Mouse (Mus musculus): ENCODE measurements around the gene Il24. TPM values are rescaled to one million over a fixed set of nuclear protein-coding genes. Genes with fewer than 3 reads are reported as not detected.
A peak's percentile ranks its signal among the peaks of the same experiment; 100 is the strongest.

Il24 gene
- polyA plus RNA-seq, 1 experiment from 2014 or later, result 0.55 TPM

GRCm38 (mm10) chr1:130854819-130855218, 32.4 kb downstream of the Il24 start:
- no peak for DNase-seq (ENCODE audit: low spot score)

- no peak for DNase-seq (ENCODE audit: low spot score)
Observed at GRCm38 (mm10) chr1:130850405-130850804, 36.8 kb downstream of the Il24 start.

GRCm38 (mm10) chr1:130849530-130850214, 37.6 kb downstream of the Il24 start:
- DNase-seq (ENCODE audit: low spot score), result no peak

GRCm38 (mm10) chr1:130844516-130844915, 42.7 kb downstream of the Il24 start:
- no peak for DNase-seq (ENCODE audit: low spot score)

- no peak for DNase-seq (ENCODE audit: low spot score)
Observed at GRCm38 (mm10) chr1:130841621-130842020, 45.6 kb downstream of the Il24 start.

- DNase-seq (ENCODE audit: low spot score), result no peak
Observed at GRCm38 (mm10) chr1:130840599-130841379, 46.5 kb downstream of the Il24 start.

GRCm38 (mm10) chr1:130838288-130838687, 49.0 kb downstream of the Il24 start:
- peak; percentile 83 for DNase-seq (ENCODE audit: low spot score)

- no peak for DNase-seq (ENCODE audit: low spot score)
Observed at GRCm38 (mm10) chr1:130835161-130835936, 51.9 kb downstream of the Il24 start.

GRCm38 (mm10) chr1:130832230-130833149, 54.8 kb downstream of the Il24 start:
- no peak for DNase-seq (ENCODE audit: low spot score)

Other genes with a start within 250 kb of the Il24 start
- gene C4bp, start 225.8 kb downstream of the Il24 start, polyA plus RNA-seq (2015; fragmentation: Nextera tagmentation; extraction: Ambion mirVana), result 0.34 TPM in 1 of 2 replicates, not detected in the other
- not detected in 2 replicates for gene Gm29427, start 171.7 kb downstream of the Il24 start, polyA plus RNA-seq (2015; fragmentation: Nextera tagmentation; extraction: Ambion mirVana)
- 14.8 and 17.2 TPM in 2 replicates for gene Yod1, start 170.1 kb downstream of the Il24 start, polyA plus RNA-seq (2015; fragmentation: Nextera tagmentation; extraction: Ambion mirVana)
- gene Pfkfb2, start 158.2 kb downstream of the Il24 start, polyA plus RNA-seq (2015; fragmentation: Nextera tagmentation; extraction: Ambion mirVana), result 3.6 and 3.8 TPM in 2 replicates
- 0.75 and 1.1 TPM in 2 replicates for gene AA986860, start 155.5 kb downstream of the Il24 start, polyA plus RNA-seq (2015; fragmentation: Nextera tagmentation; extraction: Ambion mirVana)
- gene Fcamr, start 86.6 kb downstream of the Il24 start, polyA plus RNA-seq (2015; fragmentation: Nextera tagmentation; extraction: Ambion mirVana), result 0.06 TPM in 1 of 2 replicates, not detected in the other
- gene Pigr, start 60.8 kb downstream of the Il24 start, polyA plus RNA-seq (2015; fragmentation: Nextera tagmentation; extraction: Ambion mirVana), result 0.18 and 0.31 TPM in 2 replicates
- not detected in 2 replicates for gene Fcmr, start 21.8 kb downstream of the Il24 start, polyA plus RNA-seq (2015; fragmentation: Nextera tagmentation; extraction: Ambion mirVana)
- gene Il20, start 24.0 kb upstream of the Il24 start, polyA plus RNA-seq (2015; fragmentation: Nextera tagmentation; extraction: Ambion mirVana), result not detected in 2 replicates
- gene Il19, start 52.7 kb upstream of the Il24 start, polyA plus RNA-seq (2015; fragmentation: Nextera tagmentation; extraction: Ambion mirVana), result 0.18 TPM in 1 of 2 replicates, not detected in the other
- 0.57 TPM in 2 replicates for gene Il10, start 132.4 kb upstream of the Il24 start, polyA plus RNA-seq (2015; fragmentation: Nextera tagmentation; extraction: Ambion mirVana)
- 26.6 and 30.4 TPM in 2 replicates for gene Mapkapk2, start 210.4 kb upstream of the Il24 start, polyA plus RNA-seq (2015; fragmentation: Nextera tagmentation; extraction: Ambion mirVana)

All from thymus, postnatal 0 days (tissue).